8 mouse cellular contexts compared by ENCODE assay signal in genomic region chr7:99980132-99980591, GRCm38 (mm10). TPM values are rescaled to one million over a fixed set of nuclear protein-coding genes. Genes with fewer than 3 reads are reported as not detected.
DNase-seq lines count a peak whose midpoint lies in the region; ATAC-seq and TF ChIP-seq lines count a peak whose summit lies in the region.

TSS of gene Rnf169 (minus strand) at chr7:99980448.

- peaks cover 4% of the 10 kb centered on the region for H3K79me2 ChIP-seq in heart, adult 2 months (replicated peaks; ENCODE audit: control insufficient read depth, insufficient read depth, low read length)

- peak within 1 kb of the TSS; percentile 98 for H3K9ac ChIP-seq in embryonic facial prominence, embryonic 13.5 days
- peak within 1 kb of the TSS; percentile 79 for H3K9ac ChIP-seq in heart, adult 2 months (ENCODE audit: low read depth, low read length)
- peak within 1 kb of the TSS; percentile 97 for H3K9ac ChIP-seq in limb, embryonic 14.5 days (ENCODE audit: low read depth, low read length, severe bottlenecking)
- peak within 1 kb of the TSS; percentile 94 for H3K9ac ChIP-seq in midbrain, postnatal 0 days (replicated peaks; ENCODE audit: low read length, poor library complexity, severe bottlenecking)

- peaks cover 24% of the 10 kb centered on the region for H3K4me1 ChIP-seq in embryonic facial prominence, embryonic 13.5 days
- H3K4me1 ChIP-seq in heart, adult 2 months (ENCODE audit: control insufficient read depth, insufficient read depth, low read length): peaks cover 10% of the 10 kb centered on the region
- peaks cover 7% of the 10 kb centered on the region for H3K4me1 ChIP-seq in limb, embryonic 14.5 days (ENCODE audit: control insufficient read depth, insufficient read depth, low read length)
- peaks cover 6% of the 10 kb centered on the region; the same call in 1 of the 2 replicates for H3K4me1 ChIP-seq in midbrain, postnatal 0 days (ENCODE audit: insufficient read depth, low read length)

- peak; percentile 89 for ATAC-seq in embryonic facial prominence, embryonic 13.5 days (ENCODE audit: insufficient number of reproducible peaks, insufficient read depth, low FRiP score, low TSS enrichment, low read depth)
- ATAC-seq in limb, embryonic 14.5 days (ENCODE audit: low FRiP score, low read depth): peak; percentile 95
- ATAC-seq in midbrain, postnatal 0 days (ENCODE audit: low FRiP score): peak; percentile 92

- H3K4me2 ChIP-seq in embryonic facial prominence, embryonic 13.5 days: peak within 1 kb of the TSS; percentile 69
- H3K4me2 ChIP-seq in limb, embryonic 14.5 days (replicated peaks; ENCODE audit: low read depth, low read length, severe bottlenecking): peak within 1 kb of the TSS; percentile 68
- H3K4me2 ChIP-seq in midbrain, postnatal 0 days (ENCODE audit: low read depth, low read length, poor library complexity, severe bottlenecking): peak within 1 kb of the TSS; percentile 63

- no peaks in the 10 kb centered on the region for H3K9me3 ChIP-seq in embryonic facial prominence, embryonic 13.5 days
- H3K9me3 ChIP-seq in limb, embryonic 14.5 days (ENCODE audit: control insufficient read depth, low read length): no peaks in the 10 kb centered on the region
- H3K9me3 ChIP-seq in midbrain, postnatal 0 days (ENCODE audit: low read length): no peaks in the 10 kb centered on the region

- H3K27ac ChIP-seq in embryonic facial prominence, embryonic 13.5 days: peak within 1 kb of the TSS; percentile 98
- peak within 1 kb of the TSS; percentile 93 for H3K27ac ChIP-seq in heart, adult 2 months
- peak within 1 kb of the TSS; percentile 98 for H3K27ac ChIP-seq in limb, embryonic 14.5 days (replicated peaks; ENCODE audit: low read depth, low read length)
- peak within 1 kb of the TSS; percentile 91 for H3K27ac ChIP-seq in midbrain, postnatal 0 days (ENCODE audit: low read depth, low read length)

- H3K27me3 ChIP-seq in embryonic facial prominence, embryonic 13.5 days: no peaks in the 10 kb centered on the region
- no peaks in the 10 kb centered on the region for H3K27me3 ChIP-seq in heart, adult 2 months (ENCODE audit: control insufficient read depth, insufficient read depth, low read length)
- H3K27me3 ChIP-seq in limb, embryonic 14.5 days (ENCODE audit: control insufficient read depth, insufficient read depth, low read length): no peaks in the 10 kb centered on the region
- H3K27me3 ChIP-seq in midbrain, postnatal 0 days (ENCODE audit: insufficient read depth, low read length): no peaks in the 10 kb centered on the region

- under 1% methylated on average over 55 of the region's 55 CpGs for WGBS in embryonic facial prominence, embryonic 13.5 days
- WGBS in heart, adult 2 months: under 1% methylated on average over 55 of the region's 55 CpGs
- under 1% methylated on average over 30 of the region's 55 CpGs for WGBS in limb, embryonic 14.5 days
- 2% methylated on average over 51 of the region's 55 CpGs for WGBS in midbrain, postnatal 0 days

- DNase-seq in 3134 (ENCODE audit: extremely low read depth, insufficient read length, low spot score): peak; percentile 79
- DNase-seq in adrenal gland, postnatal 36 days: peak; percentile 94 to 95
- peak; percentile 91 to 94 for DNase-seq in heart, adult 2 months
- DNase-seq in kidney, adult 9 months: peak; percentile 96
- DNase-seq in limb, embryonic 14.5 days (ENCODE audit: low spot score): peak; percentile 94
- peak; percentile 96 for DNase-seq in midbrain, postnatal 0 days (ENCODE audit: low spot score)
- DNase-seq in spleen, postnatal 14 days (ENCODE audit: low spot score in 2 of 2): peak; percentile 79 to 85

- intact Hi-C loops in heart, adult 2 months (cut with DNase I): loop anchor here (2.0 kb wide), 1 partner anchor 45 kb away; no protein-coding TSS in a partner anchor

- peak within 1 kb of the TSS; percentile 99 for H3K4me3 ChIP-seq in embryonic facial prominence, embryonic 13.5 days
- peak within 1 kb of the TSS; percentile 96 for H3K4me3 ChIP-seq in heart, adult 2 months
- peak within 1 kb of the TSS; percentile 95 for H3K4me3 ChIP-seq in limb, embryonic 14.5 days (replicated peaks; ENCODE audit: low read length)
- peak within 1 kb of the TSS; percentile 71 for H3K4me3 ChIP-seq in midbrain, postnatal 0 days (ENCODE audit: low read depth, low read length)

- no peak for TF ChIP-seq EP300 in heart, adult 2 months (IDR thresholded peaks at IDR 0.05; ENCODE audit: insufficient read depth, low read depth, low read length)

- peak; percentile 86 for TF ChIP-seq POLR2A in heart, adult 2 months (IDR thresholded peaks at IDR 0.05; ENCODE audit: insufficient read depth, low read depth, low read length)
- TF ChIP-seq POLR2A in limb, embryonic 14.5 days (IDR thresholded peaks at IDR 0.05; ENCODE audit: borderline replicate concordance, extremely low read depth, insufficient read depth, insufficient read length): peak; percentile 96; the same call in 1 of the 2 replicates

- no peaks in the 10 kb centered on the region for H3K36me3 ChIP-seq in embryonic facial prominence, embryonic 13.5 days
- peaks cover 4% of the 10 kb centered on the region for H3K36me3 ChIP-seq in heart, adult 2 months (ENCODE audit: control insufficient read depth, insufficient read depth, low read length)
- no peaks in the 10 kb centered on the region for H3K36me3 ChIP-seq in limb, embryonic 14.5 days (ENCODE audit: control insufficient read depth, insufficient read depth, low read length)
- no peaks in the 10 kb centered on the region for H3K36me3 ChIP-seq in midbrain, postnatal 0 days (ENCODE audit: insufficient read depth, low read length)

- peak; percentile 17; the same call in 1 of the 2 replicates for TF ChIP-seq CTCF in heart, adult 2 months (IDR thresholded peaks at IDR 0.05)
- peak; percentile 18; the same call in 1 of the 2 replicates for TF ChIP-seq CTCF in midbrain, postnatal 0 days (IDR thresholded peaks at IDR 0.05)

RNA-seq across cellular contexts. Expression of gene Rnf169, which starts in this region (rescaled TPM):
- total RNA-seq in adrenal gland, postnatal 36 days (2021): 10 to 100 TPM; 14.2 to 21.6 TPM
- 6.6 and 7.9 TPM in 2 replicates for polyA plus RNA-seq in embryonic facial prominence, embryonic 13.5 days (2015; fragmentation: Nextera tagmentation; extraction: Ambion mirVana)
- 10 to 100 TPM in 1 of 2 experiments, 1 to 10 TPM in 1; 9.4 to 10.6 TPM for total RNA-seq in heart, adult 2 months (2021)
- 2.9 and 3.6 TPM in 2 replicates for polyA plus RNA-seq in heart, adult 2 months (2012; rRNA removed)
- polyA plus RNA-seq in limb, embryonic 14.5 days (2012; rRNA removed): 9.7 and 10.5 TPM in 2 replicates
- 7.3 and 9.6 TPM in 2 replicates for polyA plus RNA-seq in limb, embryonic 14.5 days (2014; fragmentation: Nextera tagmentation; extraction: Ambion mirVana)
- total RNA-seq in midbrain, postnatal 0 days (2014; rRNA removed): 17.1 and 18.8 TPM in 2 replicates
- 3.1 and 3.6 TPM in 2 replicates for polyA plus RNA-seq in midbrain, postnatal 0 days (2015; fragmentation: Nextera tagmentation; extraction: Ambion mirVana)

Comparison
In these comparisons a context has a peak if more than half of its experiments do, and no peak if none do; other contexts are left out.
1. Peak in every context shown above with its lines: DNase-seq, ATAC-seq, H3K4me3 ChIP-seq and H3K27ac ChIP-seq.